Mouse (Mus musculus): ENCODE measurements around the gene Hacd4.

Gene Hacd4

GRCm38 (mm10) chr4:88438326-88438989, at the start of gene Hacd4:
Hacd4 (minus strand) TSS chr4:88438928.
- peak; percentile 66 for DNase-seq (ENCODE audit: low spot score)

GRCm38 (mm10) chr4:88488107-88488506, 49.4 kb upstream of the Hacd4 start:
- DNase-seq (ENCODE audit: low spot score), result no peak

GRCm38 (mm10) chr4:88480130-88480529, 41.4 kb upstream of the Hacd4 start:
- DNase-seq (ENCODE audit: low spot score), result no peak

GRCm38 (mm10) chr4:88478809-88479186, 40.1 kb upstream of the Hacd4 start:
- no peak for DNase-seq (ENCODE audit: low spot score)

GRCm38 (mm10) chr4:88478177-88478808, 39.6 kb upstream of the Hacd4 start:
- no peak for DNase-seq (ENCODE audit: low spot score)

- no peak for DNase-seq (ENCODE audit: low spot score)
Measured at GRCm38 (mm10) chr4:88476511-88477210, 37.9 kb upstream of the Hacd4 start.

GRCm38 (mm10) chr4:88476084-88476483, 37.4 kb upstream of the Hacd4 start:
- DNase-seq (ENCODE audit: low spot score), result no peak

GRCm38 (mm10) chr4:88471528-88471927, 32.8 kb upstream of the Hacd4 start:
- DNase-seq (ENCODE audit: low spot score), result no peak

GRCm38 (mm10) chr4:88464574-88464973, 25.8 kb upstream of the Hacd4 start:
- no peak for DNase-seq (ENCODE audit: low spot score)

GRCm38 (mm10) chr4:88462981-88463646, 24.4 kb upstream of the Hacd4 start:
- no peak for DNase-seq (ENCODE audit: low spot score)

GRCm38 (mm10) chr4:88462501-88462900, 23.8 kb upstream of the Hacd4 start:
- DNase-seq (ENCODE audit: low spot score), result no peak

- DNase-seq (ENCODE audit: low spot score), result no peak
Measured at GRCm38 (mm10) chr4:88461315-88461714, 22.6 kb upstream of the Hacd4 start.

GRCm38 (mm10) chr4:88458673-88459072, 19.9 kb upstream of the Hacd4 start:
- DNase-seq (ENCODE audit: low spot score), result no peak

GRCm38 (mm10) chr4:88458093-88458492, 19.4 kb upstream of the Hacd4 start:
- no peak for DNase-seq (ENCODE audit: low spot score)

- no peak for DNase-seq (ENCODE audit: low spot score)
Measured at GRCm38 (mm10) chr4:88450087-88450765, 11.5 kb upstream of the Hacd4 start.

GRCm38 (mm10) chr4:88448976-88449375, 10.2 kb upstream of the Hacd4 start:
- DNase-seq (ENCODE audit: low spot score), result no peak

GRCm38 (mm10) chr4:88440814-88441213, 2.1 kb upstream of the Hacd4 start:
- DNase-seq (ENCODE audit: low spot score), result no peak

- DNase-seq (ENCODE audit: low spot score), result no peak
Measured at GRCm38 (mm10) chr4:88439669-88440123, 968 bp upstream of the Hacd4 start.

GRCm38 (mm10) chr4:88438990-88439329, 232 bp upstream of the Hacd4 start:
- no peak for DNase-seq (ENCODE audit: low spot score)

- no peak for DNase-seq (ENCODE audit: low spot score)
Measured at GRCm38 (mm10) chr4:88437917-88438316, 811 bp downstream of the Hacd4 start.

- DNase-seq (ENCODE audit: low spot score), result no peak
Measured at GRCm38 (mm10) chr4:88437166-88437565, 1.6 kb downstream of the Hacd4 start.

- no peak for DNase-seq (ENCODE audit: low spot score)
Measured at GRCm38 (mm10) chr4:88436593-88437165, 2.0 kb downstream of the Hacd4 start.
